Mouse (Mus musculus): ENCODE measurements at regions not wholly inside any gene's neighbourhood (a gene's known extent, or its start where the extent isn't known, plus 50 kb on each side); places are given as distances from the start of the nearest gene placed in this dataset.

GRCm38 (mm10) chr13:78576300-78577296 is 377.0 kb upstream of the Nr2f1 start:
- no peak for TF ChIP-seq GATA1 (IDR thresholded peaks at IDR 0.05; ENCODE audit: borderline replicate concordance, low read length)
- no peak for TF ChIP-seq FLI1 (IDR thresholded peaks at IDR 0.05; ENCODE audit: low read length)

Measured in megakaryocyte, embryonic 14.5 days (primary cell).